Mouse (Mus musculus) stomach, postnatal 0 days (tissue): ENCODE measurements around the gene Tmem37. TPM values are rescaled to one million over a fixed set of nuclear protein-coding genes. Genes with fewer than 3 reads are reported as not detected.
A peak's percentile ranks its signal among the peaks of the same experiment; 100 is the strongest.

Experiments used
- ATAC-seq: fragments of 200-750 bp; cut with Nextera tagmentation; 2 replicates; pipeline ENCODE4 v1.8.0; 2017; ENCODE audit not compliant: low FRiP score, low TSS enrichment
- DNase-seq: peaks from one replicate; pipeline ENCODE4 v3.0.0-alpha.2; 2016; ENCODE audit warnings: low spot score
- H3K27ac ChIP-seq: fragments of 300-500 bp; sonication (generic); replicated peaks from 2 replicates; pipeline ENCODE4 v1.5.1; 2014; ENCODE audit warnings: mild to moderate bottlenecking, control low read depth
- H3K27me3 ChIP-seq: fragments of 300-500 bp; sonication (generic); 2 replicates; pipeline ENCODE4 v1.6.1; 2014; ENCODE audit warnings: low read length; ENCODE audit not compliant: control insufficient read depth, insufficient read depth
- H3K36me3 ChIP-seq: fragments of 300-500 bp; sonication (generic); 2 replicates; pipeline ENCODE4 v1.6.1; 2014; ENCODE audit warnings: low read length, mixed read lengths; ENCODE audit not compliant: control insufficient read depth, insufficient read depth
- H3K4me1 ChIP-seq: fragments of 300-500 bp; sonication (generic); replicated peaks from 2 replicates; pipeline ENCODE4 v1.6.1; 2014; ENCODE audit warnings: antibody characterized with exemption; ENCODE audit not compliant: control insufficient read depth, insufficient read depth
- H3K4me2 ChIP-seq: fragments of 300-500 bp; sonication (generic); replicated peaks from 2 replicates; pipeline ENCODE4 v1.6.1; 2014; ENCODE audit warnings: low read depth, mild to moderate bottlenecking, control low read depth, moderate library complexity
- H3K4me3 ChIP-seq: fragments of 300-500 bp; sonication (generic); 2 replicates; pipeline ENCODE4 v1.5.1; 2014; ENCODE audit warnings: low read depth, low read length, control low read depth
- H3K9ac ChIP-seq: fragments of 300-500 bp; sonication (generic); 2 replicates; pipeline ENCODE4 v1.6.1; 2014; ENCODE audit warnings: mild to moderate bottlenecking, low read length, control low read depth, mixed read lengths
- H3K9me3 ChIP-seq: fragments of 300-500 bp; sonication (generic); 2 replicates; pipeline ENCODE4 v1.6.1; 2016; ENCODE audit warnings: low read length; ENCODE audit not compliant: control insufficient read depth
- CTCF ChIP-seq: IDR thresholded peaks from 2 replicates; pipeline ENCODE4 v1.5.1; 2016; ENCODE audit warnings: antibody characterized with exemption, low read depth, mild to moderate bottlenecking, moderate library complexity
- EP300 ChIP-seq: optimal IDR thresholded peaks from 2 replicates; pipeline ENCODE3; 2016; ENCODE audit warnings: antibody characterized with exemption
- WGBS: fragments of 180-500 bp; shearing (Covaris S2); extraction: QIAGEN DNeasy Blood & Tissue Kit; methylation state at CpG from one replicate; pipeline ENCODE4 v1.1.7; 2014; 5-methylcytosine and 5-hydroxymethylcytosine counted together
- polyA plus RNA-seq: library from polyadenylated mRNA; unstranded; fragments of >200 nt; fragmentation: Nextera tagmentation; extraction: Ambion mirVana; gene quantifications from 2 replicates; pipeline ENCODE4 v1.2.1, GENCODE M21; 2015

Gene Tmem37
- polyA plus RNA-seq, 1 experiment from 2014 or later = 8.8 TPM

- WGBS = 75% methylated on average over 6 of the region's 6 CpGs
- H3K9ac ChIP-seq = no peak overlapping the region
- no peak overlapping the region for H3K27ac ChIP-seq
- H3K36me3 ChIP-seq = no peaks in the 10 kb centered on the region
- ATAC-seq (no peak), DNase-seq (no peak)
- no peak overlapping the region for H3K4me3 ChIP-seq
- H3K4me2 ChIP-seq = no peak overlapping the region
- H3K27me3 ChIP-seq = no peaks in the 10 kb centered on the region
- no peak for TF ChIP-seq CTCF
- TF ChIP-seq EP300 = no peak
- H3K4me1 ChIP-seq = no peaks in the 10 kb centered on the region
- H3K9me3 ChIP-seq = no peaks in the 10 kb centered on the region
These were observed 18.9 kb downstream of the Tmem37 start for GRCm38 (mm10) chr1:120054997-120055396.

GRCm38 (mm10) chr1:120051070-120051469 is 22.8 kb downstream of the Tmem37 start:
- no peak for ATAC-seq
- Histone ChIP-seq H3K36me3 (no peaks in the 10 kb centered on the region), H3K4me2 (no peak overlapping the region), H3K27ac (no peak overlapping the region), H3K4me1 (no peaks in the 10 kb centered on the region), H3K9me3 (no peaks in the 10 kb centered on the region), H3K27me3 (no peaks in the 10 kb centered on the region), H3K9ac (no peak overlapping the region), H3K4me3 (no peak overlapping the region)
- TF ChIP-seq CTCF (no peak), EP300 (no peak)
- no peak for DNase-seq
- 50% methylated on average over 1 of the region's 1 CpGs for WGBS

GRCm38 (mm10) chr1:120047325-120047724 is 26.5 kb downstream of the Tmem37 start:
- Histone ChIP-seq H3K27ac (no peak overlapping the region), H3K36me3 (no peaks in the 10 kb centered on the region), H3K27me3 (no peaks in the 10 kb centered on the region), H3K9ac (no peak overlapping the region), H3K4me2 (no peak overlapping the region), H3K9me3 (no peaks in the 10 kb centered on the region), H3K4me3 (no peak overlapping the region), H3K4me1 (no peaks in the 10 kb centered on the region)
- DNase-seq (no peak), ATAC-seq (no peak)
- no peak for TF ChIP-seq CTCF
- no peak for TF ChIP-seq EP300

GRCm38 (mm10) chr1:120044584-120044983 is 29.3 kb downstream of the Tmem37 start:
- DNase-seq (no peak), ATAC-seq (peak; percentile 24; the same call in 1 of the 2 replicates)
- Histone ChIP-seq H3K27me3 (no peaks in the 10 kb centered on the region), H3K4me3 (no peak overlapping the region), H3K9ac (no peak overlapping the region), H3K27ac (no peak overlapping the region), H3K4me1 (no peaks in the 10 kb centered on the region), H3K4me2 (no peak overlapping the region), H3K9me3 (no peaks in the 10 kb centered on the region), H3K36me3 (no peaks in the 10 kb centered on the region)
- 77% methylated on average over 16 of the region's 16 CpGs for WGBS
- TF ChIP-seq EP300 = no peak
- TF ChIP-seq CTCF = no peak

- H3K27me3 ChIP-seq = no peaks in the 10 kb centered on the region
- no peak overlapping the region for H3K27ac ChIP-seq
- ATAC-seq (no peak), DNase-seq (no peak)
- no peaks in the 10 kb centered on the region for H3K9me3 ChIP-seq
- no peak overlapping the region for H3K4me3 ChIP-seq
- no peak overlapping the region for H3K4me2 ChIP-seq
- 75% methylated on average over 8 of the region's 8 CpGs for WGBS
- no peaks in the 10 kb centered on the region for H3K4me1 ChIP-seq
- TF ChIP-seq CTCF (no peak), EP300 (no peak)
- H3K9ac ChIP-seq = no peak overlapping the region
- H3K36me3 ChIP-seq = no peaks in the 10 kb centered on the region
These were observed 31.5 kb downstream of the Tmem37 start for GRCm38 (mm10) chr1:120042421-120042820.

- Histone ChIP-seq H3K4me2 (no peak overlapping the region), H3K9me3 (no peaks in the 10 kb centered on the region), H3K27ac (no peak overlapping the region), H3K4me1 (no peaks in the 10 kb centered on the region), H3K4me3 (no peak overlapping the region), H3K27me3 (no peaks in the 10 kb centered on the region), H3K36me3 (no peaks in the 10 kb centered on the region), H3K9ac (no peak overlapping the region)
- no peak for TF ChIP-seq EP300
- TF ChIP-seq CTCF = no peak
- no peak for DNase-seq
- 80% methylated on average over 9 of the region's 9 CpGs for WGBS
- no peak for ATAC-seq
These were observed 35.3 kb downstream of the Tmem37 start for GRCm38 (mm10) chr1:120038594-120038993.
